Mouse (Mus musculus) layer of hippocampus, postnatal 25 days (tissue): Measurements from ENCODE around the gene Rrp9. TPM values are rescaled to one million over a fixed set of nuclear protein-coding genes. Genes with fewer than 3 reads are reported as not detected.

ENCODE experiments used
- DNase-seq, 2 experiments: peaks; one replicate each; pipeline ENCODE4 v3.0.0; 2022; ENCODE audit warnings: mixed read lengths in 2 of 2, low spot score in 1 of 2; ENCODE audit errors: extremely low spot score in 1 of 2
- total RNA-seq, 2 experiments: library from RNA; stranded (reverse); gene quantifications; 2 replicates each; pipeline ENCODE4 v1.2.3; 2021

Rrp9 gene
- total RNA-seq, 2 experiments from 2014 or later = 30.9 to 34.9 TPM

- DNase-seq = no peak
Observed at GRCm38 (mm10) chr9:106456325-106457162, 19.2 kb upstream of the Rrp9 start.

GRCm38 (mm10) chr9:106457163-106457559 is 18.6 kb upstream of the Rrp9 start:
- no peak for DNase-seq

- no peak for DNase-seq
Observed at GRCm38 (mm10) chr9:106457920-106458319, 17.8 kb upstream of the Rrp9 start.

- DNase-seq = no peak
Observed at GRCm38 (mm10) chr9:106459946-106460345, 15.8 kb upstream of the Rrp9 start.

- DNase-seq = no peak
Observed at GRCm38 (mm10) chr9:106460401-106461025, 15.2 kb upstream of the Rrp9 start.

- no peak for DNase-seq
Observed at GRCm38 (mm10) chr9:106461026-106461415, 14.7 kb upstream of the Rrp9 start.

- no peak for DNase-seq
Observed at GRCm38 (mm10) chr9:106461641-106462429, 13.9 kb upstream of the Rrp9 start.

- no peak for DNase-seq
Observed at GRCm38 (mm10) chr9:106462430-106462800, 13.3 kb upstream of the Rrp9 start.

GRCm38 (mm10) chr9:106463122-106464063 is 12.4 kb upstream of the Rrp9 start:
- DNase-seq = no peak

GRCm38 (mm10) chr9:106464751-106465541 is 10.8 kb upstream of the Rrp9 start:
- peak in 1 of 2 experiments; percentile 72 for DNase-seq

- no peak for DNase-seq
Observed at GRCm38 (mm10) chr9:106465571-106466200, 10.1 kb upstream of the Rrp9 start, which contains the start of gene Gpr62. Gene Gpr62 (minus strand): TSS chr9:106465938.

GRCm38 (mm10) chr9:106466721-106467120 is 9.0 kb upstream of the Rrp9 start:
- DNase-seq = no peak

- DNase-seq = no peak
Observed at GRCm38 (mm10) chr9:106467746-106468145, 8.0 kb upstream of the Rrp9 start.

- DNase-seq = no peak
Observed at GRCm38 (mm10) chr9:106469317-106469716, 6.4 kb upstream of the Rrp9 start.

GRCm38 (mm10) chr9:106469776-106470175 is 6.0 kb upstream of the Rrp9 start:
- DNase-seq = peak in 1 of 2 experiments; percentile 1

- DNase-seq = peak in 1 of 2 experiments; percentile 2
Observed at GRCm38 (mm10) chr9:106470991-106471750, 4.6 kb upstream of the Rrp9 start.

GRCm38 (mm10) chr9:106471892-106472291 is 3.9 kb upstream of the Rrp9 start:
- peak in 1 of 2 experiments; percentile 7 for DNase-seq

- peak in 1 of 2 experiments; percentile 4 for DNase-seq
Observed at GRCm38 (mm10) chr9:106472321-106472720, 3.4 kb upstream of the Rrp9 start.
